Mouse (Mus musculus): ENCODE results near the gene Dcdc2a.

Gene Dcdc2a

DNA sequence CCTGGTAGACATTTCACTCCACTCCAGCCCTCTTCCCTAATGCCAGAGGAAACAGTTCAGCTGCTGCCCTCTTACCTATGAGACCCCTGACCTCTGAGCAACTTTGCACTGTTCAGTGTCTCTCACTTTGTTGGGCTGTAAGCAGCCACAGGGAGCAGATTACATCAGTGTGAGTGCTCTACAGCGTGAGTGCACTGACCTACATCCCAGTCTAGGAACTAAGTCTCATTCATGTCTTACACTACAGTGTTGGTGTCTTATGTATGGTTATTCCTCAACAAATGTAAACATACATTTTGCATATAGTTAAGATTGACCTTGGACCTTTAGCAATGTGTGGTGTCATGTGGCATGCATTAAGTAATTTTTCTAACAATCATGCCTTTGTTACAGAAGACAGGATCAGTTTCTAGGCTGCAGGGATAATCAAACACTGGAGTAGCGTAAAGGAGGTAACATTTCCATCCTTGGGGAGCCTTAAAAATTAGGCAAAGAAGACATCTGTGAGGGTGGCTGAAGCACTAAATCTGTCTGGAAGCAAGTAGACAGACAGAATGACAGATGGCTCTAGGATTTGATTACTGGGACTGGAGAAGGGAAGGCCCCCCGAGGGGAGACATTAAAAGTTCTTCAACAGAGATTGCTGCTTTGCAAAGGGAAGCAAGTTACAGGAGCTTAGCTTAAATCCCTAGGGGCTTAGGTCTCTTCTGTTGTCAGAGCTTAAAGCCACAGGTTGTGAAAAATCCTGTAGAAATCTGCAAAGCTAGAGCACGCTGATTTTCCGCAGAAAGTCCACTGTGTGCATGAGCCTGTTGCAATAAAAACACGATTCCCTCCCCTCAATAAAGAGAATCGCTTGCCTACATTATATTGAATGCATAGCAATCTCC is 130.9 kb downstream of the Dcdc2a start:
- DNase-seq: no peak

- no peak for DNase-seq
Measured at GRCm38 (mm10) chr13:25187326-25187710, 131.5 kb downstream of the Dcdc2a start.

GRCm38 (mm10) chr13:25189419-25190144 is 133.8 kb downstream of the Dcdc2a start:
- DNase-seq: no peak

GRCm38 (mm10) chr13:25190218-25190617 is 134.4 kb downstream of the Dcdc2a start:
- DNase-seq: no peak

- no peak for DNase-seq
Measured at GRCm38 (mm10) chr13:25195706-25196105, 139.9 kb downstream of the Dcdc2a start.

GRCm38 (mm10) chr13:25199916-25200315 is 144.1 kb downstream of the Dcdc2a start:
- no peak for DNase-seq

DNA sequence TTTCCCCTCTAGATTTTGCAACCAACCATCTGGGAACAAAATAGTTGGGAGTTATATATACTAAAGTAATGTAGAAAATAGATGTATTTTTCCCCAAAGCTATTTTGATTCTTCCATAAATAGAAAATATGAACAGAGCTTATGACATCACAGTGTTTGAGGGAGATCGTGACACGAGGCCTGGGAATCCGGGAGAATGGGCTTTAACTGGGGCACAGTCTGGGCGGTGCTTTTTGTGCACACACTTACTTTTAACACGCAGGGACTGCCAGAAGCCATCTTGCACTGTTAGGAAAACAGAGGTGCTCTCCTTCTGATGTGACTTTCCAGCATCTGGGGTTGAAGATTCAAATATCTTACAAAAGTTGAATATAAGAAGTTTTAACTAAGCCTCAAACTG is 151.1 kb downstream of the Dcdc2a start:
- DNase-seq: no peak

DNA sequence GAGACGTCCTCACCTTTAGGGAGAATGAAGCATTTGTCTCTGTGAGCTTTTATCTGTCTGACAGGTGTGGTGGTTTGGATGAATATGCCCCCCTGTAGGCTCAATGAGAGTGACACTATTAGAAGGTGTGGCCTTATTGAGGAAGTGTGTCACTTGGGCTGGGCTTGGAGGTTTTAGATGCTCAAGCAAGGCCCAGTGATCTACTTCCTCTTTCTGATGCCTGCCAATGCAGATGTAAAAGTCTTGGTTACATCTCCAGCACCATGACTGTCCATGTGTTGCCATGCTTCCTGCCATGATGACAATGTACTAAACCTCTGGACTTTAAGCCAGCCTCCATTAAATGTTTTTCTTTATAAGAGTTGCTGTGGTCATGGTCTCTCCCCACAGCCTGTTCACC is 162.6 kb downstream of the Dcdc2a start:
- DNase-seq: no peak

DNA sequence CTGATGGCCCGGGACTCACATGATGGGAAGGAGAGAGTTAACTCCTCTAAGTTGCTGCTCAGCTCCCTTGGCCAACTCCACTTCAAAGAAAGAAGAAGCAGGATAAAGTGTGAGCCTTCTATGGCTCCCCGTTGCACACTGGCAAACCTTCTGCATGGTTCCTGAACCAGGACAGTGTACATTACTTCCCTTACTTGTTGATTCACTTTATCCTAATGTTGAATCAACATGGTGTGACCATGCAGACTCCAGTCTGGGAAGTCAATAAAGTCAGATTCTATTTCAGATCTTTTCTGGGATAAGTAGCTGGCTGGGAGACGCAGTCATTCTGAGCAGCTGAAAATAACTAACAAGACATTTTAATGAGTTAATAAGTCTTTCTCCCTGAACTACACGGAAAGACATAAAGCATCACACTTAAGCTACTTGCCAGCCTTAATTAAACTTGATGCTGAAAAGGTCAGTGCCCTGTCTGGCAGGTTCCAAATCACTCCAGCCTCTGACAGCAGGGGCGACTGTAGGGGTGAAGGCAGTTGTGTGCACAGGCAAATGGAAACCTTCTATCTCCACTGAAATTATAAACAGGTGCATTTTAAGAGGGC is 164.5 kb downstream of the Dcdc2a start:
- no peak for DNase-seq

DNA sequence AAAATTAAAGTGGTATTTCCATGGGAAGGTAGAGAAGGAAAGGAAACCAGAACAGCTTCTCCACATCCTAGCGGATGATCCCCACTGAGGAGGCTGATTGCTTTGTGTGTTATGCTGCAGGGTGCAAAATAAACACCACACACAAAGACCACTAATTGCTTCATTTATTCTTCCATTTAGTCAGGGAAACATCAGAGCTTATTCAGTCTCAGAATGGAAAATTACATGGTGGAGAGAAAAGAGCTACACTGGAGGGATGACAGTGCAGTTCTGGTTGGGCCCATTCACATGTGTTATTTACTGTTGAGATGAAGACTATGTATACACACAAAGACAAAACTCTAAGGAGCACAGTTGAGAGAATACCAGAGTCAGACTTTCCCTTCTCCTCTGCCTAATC is 196.1 kb downstream of the Dcdc2a start:
- DNase-seq: no peak

DNA sequence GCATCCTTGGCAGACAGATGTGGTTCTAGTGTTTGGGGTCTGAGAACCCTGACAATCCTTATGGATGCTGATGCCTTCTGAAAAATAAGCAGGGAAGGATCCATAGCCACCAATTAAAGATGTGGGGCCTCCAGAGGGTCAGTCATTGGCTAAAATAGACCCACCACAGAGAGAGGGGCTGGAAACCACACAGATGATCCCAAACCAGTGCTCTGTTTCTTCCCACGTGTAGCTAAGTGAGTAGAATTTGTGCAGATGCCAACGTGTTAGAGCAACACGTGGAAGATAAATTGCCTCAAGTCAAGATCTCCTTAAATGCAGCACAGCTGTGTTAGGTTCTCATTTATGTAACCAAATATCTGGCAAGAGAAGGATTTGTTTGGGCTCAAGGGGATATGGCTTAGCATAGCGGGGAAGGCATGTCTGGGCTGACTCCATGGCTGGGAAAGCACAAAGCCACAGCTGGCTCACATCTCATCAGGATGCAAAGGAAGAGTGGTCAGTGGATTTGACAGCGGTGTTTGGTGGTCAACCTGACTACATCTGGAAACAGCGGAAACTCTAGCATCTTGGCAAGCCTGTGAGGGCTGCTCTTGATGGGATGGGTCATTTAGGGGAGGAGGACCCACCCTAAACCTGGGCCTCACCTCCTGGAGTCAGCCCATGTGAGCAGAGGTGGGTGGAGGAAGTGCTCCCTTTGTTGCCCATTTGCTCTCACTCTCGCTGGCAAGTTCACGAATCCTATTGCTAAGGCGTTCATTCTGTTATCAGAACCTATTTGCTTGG is 198.9 kb downstream of the Dcdc2a start:
- no peak for DNase-seq

- no peak for DNase-seq
Measured at GRCm38 (mm10) chr13:25257608-25258007, 201.8 kb downstream of the Dcdc2a start.

Data from thymus, postnatal 14 days (tissue).